ENCODE assay signal across 8 mouse cellular contexts in genomic region chr2:37768903-37769302, GRCm38 (mm10). TPM values are rescaled to one million over a fixed set of nuclear protein-coding genes. Genes with fewer than 3 reads are reported as not detected.
DNase-seq lines count a peak whose midpoint lies in the region; ATAC-seq and TF ChIP-seq lines count a peak whose summit lies in the region.

No protein-coding gene starts in this region.

- H3K27me3 ChIP-seq in myocyte (ENCODE audit: control insufficient read depth, insufficient read depth, insufficient read length): peaks cover 3% of the 10 kb centered on the region

- no peaks in the 10 kb centered on the region for H3K36me3 ChIP-seq in myocyte (ENCODE audit: control insufficient read depth, insufficient read depth)

- peak; percentile 55 for DNase-seq in cerebellum, adult 11-12 months
- no peak for DNase-seq in cerebellum, postnatal 4 days (ENCODE audit: low spot score in 2 of 2)
- DNase-seq in 3134 (ENCODE audit: extremely low read depth, insufficient read length, low spot score): peak; percentile 64
- DNase-seq in kidney, postnatal 36 days: peak; percentile 32 to 41
- DNase-seq in urinary bladder, postnatal 25 days (ENCODE audit: low spot score): no peak

- peak; percentile 3; the same call in 1 of the 2 replicates for ATAC-seq in frontal cortex, adult (ENCODE audit: low TSS enrichment)
- ATAC-seq in inflammation-experienced regulatory T-cells, adult 6 months: no peak

- no peak overlapping the region for H3K4me3 ChIP-seq in myocyte

- TF ChIP-seq POLR2A in myocyte (IDR thresholded peaks at IDR 0.05; ENCODE audit: insufficient read length, low read depth): no peak

- H3K4me2 ChIP-seq in myocyte (ENCODE audit: low read depth): peak overlapping the region; percentile 18

- H3ac ChIP-seq in myocyte (ENCODE audit: control insufficient read depth, insufficient read length): no peak overlapping the region

- H3K79me2 ChIP-seq in myocyte (ENCODE audit: control insufficient read depth, insufficient read depth): no peaks in the 10 kb centered on the region

TF ChIP-seq in myocyte, 11 proteins besides CTCF, POLR2A, EP300 and RAD21:
- no peak for TF ChIP-seq TCF3 (IDR thresholded peaks at IDR 0.05; ENCODE audit: insufficient read length, low read depth)
- no peak for TF ChIP-seq MYOD1 (IDR thresholded peaks at IDR 0.05; ENCODE audit: control insufficient read depth in 1 of 3, insufficient read length in 2 of 3, low read depth in 2 of 3)
- TF ChIP-seq USF1 (IDR thresholded peaks at IDR 0.05; ENCODE audit: low read depth): no peak
- TF ChIP-seq CEBPB (IDR thresholded peaks at IDR 0.05; ENCODE audit: insufficient read depth, poor library complexity, severe bottlenecking): no peak
- TF ChIP-seq MAX (IDR thresholded peaks at IDR 0.05; ENCODE audit: low read depth): no peak
- no peak for TF ChIP-seq POLR2AphosphoS2 (IDR thresholded peaks at IDR 0.05; ENCODE audit: insufficient read length, low read depth)
- TF ChIP-seq SRF (IDR thresholded peaks at IDR 0.05; ENCODE audit: control insufficient read depth, insufficient read length, low read depth): no peak
- no peak for TF ChIP-seq MYOG (IDR thresholded peaks at IDR 0.05; ENCODE audit: control insufficient read depth in 1 of 3, insufficient read depth in 1 of 3, insufficient read length in 2 of 3, low read depth in 2 of 3)

RNA-seq across cellular contexts. Expression of gene Crb2, which starts 7.1 kb away (rescaled TPM):
- not detected for polyA plus RNA-seq in myocyte (2012; fragmentation: generic; extraction: Trizol)
- polyA plus RNA-seq in inflammation-experienced regulatory T-cells, adult 6 months (2017; shearing (Covaris generic)): not detected

Comparison
In these comparisons a context has a peak if more than half of its experiments do, and no peak if none do; other contexts are left out.
1. DNase-seq: peak in cerebellum, adult 11-12 months (single experiment), 3134 (single experiment) and kidney, postnatal 36 days (2 of 2); none in cerebellum, postnatal 4 days (0 of 2) and urinary bladder, postnatal 25 days (single experiment).